Mouse (Mus musculus): ENCODE measurements around the gene Pign. TPM values are rescaled to one million over a fixed set of nuclear protein-coding genes. Genes with fewer than 3 reads are reported as not detected.

Pign gene
- polyA plus RNA-seq, 1 experiment from 2014 or later, result 3.4 TPM

DNA sequence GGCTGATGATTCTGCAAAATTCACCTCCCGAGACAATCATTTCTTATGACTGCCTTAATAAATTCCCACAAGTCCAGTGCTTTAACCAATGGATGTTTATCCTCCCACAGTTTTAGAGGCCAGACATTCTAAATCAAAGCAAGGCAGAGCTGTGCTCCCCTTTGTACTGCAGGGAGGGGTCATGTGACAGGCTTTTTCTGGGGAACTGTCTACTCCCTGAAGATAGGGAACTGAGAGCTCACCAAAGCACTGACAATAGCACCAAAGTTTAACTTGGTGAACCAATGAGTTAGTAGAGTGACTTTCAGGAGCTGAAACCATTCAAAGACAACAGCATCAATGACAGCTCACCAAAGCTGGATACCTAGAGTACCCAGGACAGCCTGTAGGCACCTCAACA, 156.4 kb downstream of the Pign start:
- H3K9ac ChIP-seq (replicated peaks), result no peak overlapping the region
- no peak overlapping the region for H3K4me3 ChIP-seq (ENCODE audit: low read depth, low read length)
- WGBS (ENCODE audit: insufficient replicate concordance), result 79% methylated on average over 1 of the region's 1 CpGs
- no peaks in the 10 kb centered on the region for H3K27me3 ChIP-seq (ENCODE audit: insufficient read depth, low read length)
- TF ChIP-seq EP300 (IDR thresholded peaks at IDR 0.05; ENCODE audit: low read depth) (no peak), CTCF (IDR thresholded peaks at IDR 0.05; ENCODE audit: low read depth) (no peak)
- no peaks in the 10 kb centered on the region for H3K4me1 ChIP-seq (ENCODE audit: insufficient read depth)
- no peak overlapping the region for H3K27ac ChIP-seq (ENCODE audit: low read depth)
- H3K9me3 ChIP-seq (ENCODE audit: low read length), result no peaks in the 10 kb centered on the region
- DNase-seq, result no peak
- no peaks in the 10 kb centered on the region for H3K36me3 ChIP-seq (replicated peaks; ENCODE audit: insufficient read depth, low read length)
- ATAC-seq, result no peak
- no peak overlapping the region for H3K4me2 ChIP-seq (ENCODE audit: low read depth, low read length)

GRCm38 (mm10) chr1:105492626-105493025, 170.9 kb downstream of the Pign start:
- Histone ChIP-seq H3K9me3 (ENCODE audit: low read length) (no peaks in the 10 kb centered on the region), H3K4me1 (ENCODE audit: insufficient read depth) (no peaks in the 10 kb centered on the region), H3K4me2 (ENCODE audit: low read depth, low read length) (no peak overlapping the region), H3K9ac (replicated peaks) (no peak overlapping the region), H3K4me3 (ENCODE audit: low read depth, low read length) (no peak overlapping the region), H3K36me3 (replicated peaks; ENCODE audit: insufficient read depth, low read length) (no peaks in the 10 kb centered on the region), H3K27me3 (ENCODE audit: insufficient read depth, low read length) (no peaks in the 10 kb centered on the region), H3K27ac (ENCODE audit: low read depth) (no peak overlapping the region)
- ATAC-seq (no peak), DNase-seq (no peak)
- 75% methylated on average over 5 of the region's 5 CpGs for WGBS (ENCODE audit: insufficient replicate concordance)
- TF ChIP-seq CTCF (IDR thresholded peaks at IDR 0.05; ENCODE audit: low read depth) (no peak), EP300 (IDR thresholded peaks at IDR 0.05; ENCODE audit: low read depth) (no peak)

DNA sequence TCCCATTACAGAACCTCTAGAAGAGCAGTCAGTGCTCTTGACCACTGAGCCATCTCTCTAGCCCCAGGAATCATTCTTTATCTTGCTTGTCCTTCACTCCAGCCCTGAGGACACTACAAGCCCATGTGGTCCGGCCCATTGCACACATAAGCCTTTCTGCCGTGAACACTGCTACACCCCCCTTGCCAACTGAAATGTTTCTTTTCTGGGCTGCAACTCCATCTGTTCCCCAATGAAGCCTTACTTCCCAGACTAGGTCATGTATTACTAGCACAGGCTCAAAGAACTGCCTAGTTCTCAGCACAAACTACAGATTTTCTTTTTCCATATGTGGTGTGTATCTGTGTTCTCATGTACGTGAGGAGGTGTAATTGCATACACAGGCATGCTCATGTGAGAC, 174.0 kb downstream of the Pign start:
- Histone ChIP-seq H3K27me3 (ENCODE audit: insufficient read depth, low read length) (no peaks in the 10 kb centered on the region), H3K27ac (ENCODE audit: low read depth) (no peak overlapping the region), H3K36me3 (replicated peaks; ENCODE audit: insufficient read depth, low read length) (no peaks in the 10 kb centered on the region), H3K9ac (replicated peaks) (no peak overlapping the region), H3K4me3 (ENCODE audit: low read depth, low read length) (no peak overlapping the region), H3K4me2 (ENCODE audit: low read depth, low read length) (no peak overlapping the region), H3K4me1 (ENCODE audit: insufficient read depth) (no peaks in the 10 kb centered on the region), H3K9me3 (ENCODE audit: low read length) (no peaks in the 10 kb centered on the region)
- no peak for DNase-seq
- no peak for ATAC-seq
- TF ChIP-seq EP300 (IDR thresholded peaks at IDR 0.05; ENCODE audit: low read depth) (no peak), CTCF (IDR thresholded peaks at IDR 0.05; ENCODE audit: low read depth) (no peak)
- 78% methylated on average over 3 of the region's 3 CpGs for WGBS (ENCODE audit: insufficient replicate concordance)

DNA sequence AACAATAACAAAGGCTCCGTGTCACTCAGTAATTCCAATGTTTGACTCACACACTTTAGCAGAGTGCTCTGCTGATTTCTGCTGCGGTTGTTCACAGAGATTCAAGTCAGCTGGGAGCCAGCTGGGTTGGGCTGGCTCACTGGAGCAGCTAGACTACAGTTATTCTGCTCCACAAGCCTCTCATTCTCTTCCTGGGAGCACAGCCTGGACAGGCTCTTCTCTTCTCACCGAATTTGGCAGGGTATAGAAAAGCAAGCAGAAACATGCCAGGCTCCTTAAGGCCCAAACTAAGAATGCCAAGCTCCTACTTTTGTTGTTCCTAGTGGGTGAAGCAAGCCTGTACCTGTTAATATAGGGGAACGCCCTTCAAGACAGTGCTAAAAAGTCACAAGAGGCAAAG, 176.4 kb downstream of the Pign start:
- DNase-seq, result no peak
- H3K4me3 ChIP-seq (ENCODE audit: low read depth, low read length), result no peak overlapping the region
- WGBS (ENCODE audit: insufficient replicate concordance), result 59% methylated on average over 4 of the region's 4 CpGs
- no peaks in the 10 kb centered on the region for H3K9me3 ChIP-seq (ENCODE audit: low read length)
- no peaks in the 10 kb centered on the region for H3K4me1 ChIP-seq (ENCODE audit: insufficient read depth)
- no peak for ATAC-seq
- no peak overlapping the region for H3K27ac ChIP-seq (ENCODE audit: low read depth)
- no peak overlapping the region for H3K4me2 ChIP-seq (ENCODE audit: low read depth, low read length)
- TF ChIP-seq EP300 (IDR thresholded peaks at IDR 0.05; ENCODE audit: low read depth) (no peak), CTCF (IDR thresholded peaks at IDR 0.05; ENCODE audit: low read depth) (no peak)
- H3K9ac ChIP-seq (replicated peaks), result no peak overlapping the region
- H3K36me3 ChIP-seq (replicated peaks; ENCODE audit: insufficient read depth, low read length), result no peaks in the 10 kb centered on the region
- no peaks in the 10 kb centered on the region for H3K27me3 ChIP-seq (ENCODE audit: insufficient read depth, low read length)

Small RNA genes lying within 50 kb of the gene (microRNA-seq; reads per million reads assigned to microRNA genes)
- not detected for gene Gm22426

Other genes starting within 250 kb of the Pign start
- 10.5 and 11.5 TPM in 2 replicates for gene Relch, start 184 bp upstream of the Pign start, polyA plus RNA-seq (2015; fragmentation: Nextera tagmentation; extraction: Ambion mirVana)
- gene Tnfrsf11a, start 117.0 kb upstream of the Pign start, polyA plus RNA-seq (2015; fragmentation: Nextera tagmentation; extraction: Ambion mirVana), result 0.60 and 0.89 TPM in 2 replicates